Mouse (Mus musculus) limb, embryonic 13.5 days (tissue): Measurements from ENCODE around the gene Vps13d. TPM values are rescaled to one million over a fixed set of nuclear protein-coding genes. Genes with fewer than 3 reads are reported as not detected.

Experiments
- ATAC-seq: fragments of 200-750 bp; cut with Nextera tagmentation; 2 replicates; pipeline ENCODE4 v1.8.0; 2017; ENCODE audit warnings: low read depth, moderate number of reproducible peaks, moderate TSS enrichment; ENCODE audit not compliant: low FRiP score
- H3K27ac ChIP-seq: fragments of 300-500 bp; sonication (generic); 2 replicates; pipeline ENCODE4 v1.5.1; 2015; ENCODE audit warnings: inconsistent platforms, mild to moderate bottlenecking, moderate library complexity
- H3K27me3 ChIP-seq: fragments of 300-500 bp; sonication (generic); 2 replicates; pipeline ENCODE4 v1.6.1; 2015; ENCODE audit warnings: mild to moderate bottlenecking, inconsistent platforms
- H3K36me3 ChIP-seq: fragments of 300-500 bp; sonication (generic); 2 replicates; pipeline ENCODE4 v1.6.1; 2015; ENCODE audit warnings: inconsistent platforms, mild to moderate bottlenecking, moderate library complexity
- H3K4me1 ChIP-seq: fragments of 300-500 bp; sonication (generic); 2 replicates; pipeline ENCODE4 v1.6.1; 2015; ENCODE audit warnings: inconsistent platforms
- H3K4me2 ChIP-seq: fragments of 300-500 bp; sonication (generic); replicated peaks from 2 replicates; pipeline ENCODE4 v1.6.1; 2015; ENCODE audit warnings: inconsistent platforms, mild to moderate bottlenecking, moderate library complexity
- H3K4me3 ChIP-seq: fragments of 300-500 bp; sonication (generic); 2 replicates; pipeline ENCODE4 v1.5.1; 2015; ENCODE audit warnings: moderate library complexity, mild to moderate bottlenecking, inconsistent platforms
- H3K9ac ChIP-seq: fragments of 300-500 bp; sonication (generic); 2 replicates; pipeline ENCODE4 v1.6.1; 2015; ENCODE audit warnings: mild to moderate bottlenecking, inconsistent platforms
- H3K9me3 ChIP-seq: fragments of 300-500 bp; sonication (generic); 2 replicates; pipeline ENCODE4 v1.6.1; 2016; ENCODE audit warnings: inconsistent platforms
- WGBS: fragments of 180-500 bp; shearing (Covaris S2); methylation state at CpG from one replicate; pipeline ENCODE4 v1.1.7; 2015; 5-methylcytosine and 5-hydroxymethylcytosine counted together
- polyA plus RNA-seq: library from polyadenylated mRNA; unstranded; fragments of >200 nt; fragmentation: Nextera tagmentation; extraction: Ambion mirVana; gene quantifications from 2 replicates; pipeline ENCODE4 v1.2.1, GENCODE M21; 2015

The Vps13d gene
- polyA plus RNA-seq, 1 experiment from 2014 or later = 13.1 TPM

DNA sequence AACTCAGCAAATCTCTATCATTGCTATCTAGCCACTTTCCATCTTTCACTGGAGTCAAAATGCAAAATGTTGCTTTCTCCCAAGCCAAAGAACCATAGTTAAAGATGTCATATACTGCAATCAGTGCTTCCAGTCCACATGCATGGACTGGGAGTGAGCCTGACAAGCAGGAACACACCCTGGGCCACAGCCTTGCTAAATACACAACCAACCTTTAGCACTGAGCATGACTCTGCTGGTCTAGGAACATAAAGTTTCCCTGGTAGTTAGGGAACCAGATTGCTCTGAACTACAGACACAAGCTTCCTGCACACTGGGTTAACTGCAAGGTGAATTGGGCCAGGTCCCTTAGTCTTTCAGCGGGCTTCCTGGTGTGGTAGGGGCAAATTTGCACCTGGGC lies 64.0 kb downstream of the Vps13d start:
- ATAC-seq = no peak
- no peaks in the 10 kb centered on the region for H3K9me3 ChIP-seq

DNA sequence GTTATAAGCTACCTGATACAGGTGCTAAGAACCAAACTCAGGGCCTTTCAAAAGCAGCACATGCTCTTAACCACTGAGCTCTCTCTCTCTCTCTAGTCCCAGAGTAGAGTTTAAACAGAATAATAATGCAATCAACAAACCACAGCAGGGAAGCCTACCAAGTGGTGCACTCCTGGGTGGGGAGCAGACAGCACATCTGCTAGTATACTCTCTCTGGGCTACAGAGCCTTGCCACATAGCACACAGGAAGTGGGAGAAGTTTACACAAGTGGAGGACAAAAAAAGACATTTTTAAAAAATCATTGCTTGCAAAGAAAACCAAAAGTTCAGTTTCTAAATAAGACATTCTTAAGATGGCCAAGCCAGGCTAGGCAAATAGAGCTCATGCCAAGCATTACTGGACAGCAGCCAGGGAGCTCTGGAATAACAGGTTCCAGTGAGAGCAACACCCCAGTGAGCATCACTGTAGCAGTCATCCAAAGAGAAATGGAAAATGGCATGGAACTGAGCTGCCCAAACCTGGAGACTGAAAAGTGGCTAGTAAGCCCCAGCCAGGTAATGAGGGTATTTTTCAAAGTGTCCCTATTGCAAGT lies 64.8 kb downstream of the Vps13d start:
- no peak for ATAC-seq
- Histone ChIP-seq H3K4me3 (no peak overlapping the region), H3K9ac (no peak overlapping the region), H3K4me1 (peaks cover 18% of the 10 kb centered on the region), H3K4me2 (no peak overlapping the region), H3K36me3 (peaks cover 83% of the 10 kb centered on the region), H3K27ac (peak overlapping the region; percentile 72), H3K27me3 (no peaks in the 10 kb centered on the region), H3K9me3 (no peaks in the 10 kb centered on the region)

More for the DNA sequence above, 64.0 kb downstream of the Vps13d start:
- Histone ChIP-seq H3K9ac (no peak overlapping the region), H3K4me2 (no peak overlapping the region), H3K27ac (no peak overlapping the region; the same call in 1 of the 2 replicates), H3K4me1 (peaks cover 12% of the 10 kb centered on the region), H3K27me3 (no peaks in the 10 kb centered on the region), H3K4me3 (no peak overlapping the region), H3K36me3 (peaks cover 88% of the 10 kb centered on the region)
- WGBS = 81% methylated on average over 1 of the region's 1 CpGs

GRCm38 (mm10) chr4:145125463-145126220 lies 69.2 kb downstream of the Vps13d start:
- Histone ChIP-seq H3K36me3 (peaks cover 69% of the 10 kb centered on the region), H3K4me2 (no peak overlapping the region), H3K9me3 (no peaks in the 10 kb centered on the region), H3K27ac (peak overlapping the region; percentile 80), H3K27me3 (no peaks in the 10 kb centered on the region), H3K4me3 (no peak overlapping the region), H3K4me1 (peaks cover 35% of the 10 kb centered on the region), H3K9ac (no peak overlapping the region)
- ATAC-seq = no peak
- 51% methylated on average over 4 of the region's 4 CpGs for WGBS

- Histone ChIP-seq H3K27ac (peak overlapping the region; percentile 88), H3K4me1 (peaks cover 30% of the 10 kb centered on the region), H3K4me3 (no peak overlapping the region), H3K4me2 (no peak overlapping the region), H3K36me3 (peaks cover 68% of the 10 kb centered on the region), H3K9ac (no peak overlapping the region), H3K9me3 (no peaks in the 10 kb centered on the region), H3K27me3 (no peaks in the 10 kb centered on the region)
- ATAC-seq = peak; percentile 81
- WGBS = 46% methylated on average over 4 of the region's 4 CpGs
Measured at GRCm38 (mm10) chr4:145124419-145124818, 70.4 kb downstream of the Vps13d start.

- Histone ChIP-seq H3K9ac (no peak overlapping the region), H3K4me2 (no peak overlapping the region), H3K27ac (no peak overlapping the region), H3K36me3 (peaks cover 88% of the 10 kb centered on the region), H3K27me3 (no peaks in the 10 kb centered on the region), H3K9me3 (no peaks in the 10 kb centered on the region), H3K4me1 (0 out of 2 replicates have a peak, but pooled peaks cover 7% of the 10 kb centered on the region), H3K4me3 (no peak overlapping the region)
- WGBS = 15% methylated on average over 4 of the region's 4 CpGs
- ATAC-seq = no peak
Measured at GRCm38 (mm10) chr4:145111641-145112040, 83.2 kb downstream of the Vps13d start.

- 0 out of 2 replicates have a peak, but pooled peaks cover 7% of the 10 kb centered on the region for H3K4me1 ChIP-seq
- no peak overlapping the region for H3K9ac ChIP-seq
- peaks cover 89% of the 10 kb centered on the region for H3K36me3 ChIP-seq
- H3K4me2 ChIP-seq = no peak overlapping the region
- no peak for ATAC-seq
- H3K9me3 ChIP-seq = no peaks in the 10 kb centered on the region
- H3K27ac ChIP-seq = no peak overlapping the region
- H3K27me3 ChIP-seq = no peaks in the 10 kb centered on the region
- H3K4me3 ChIP-seq = no peak overlapping the region
- 86% methylated on average over 6 of the region's 6 CpGs for WGBS
Measured at GRCm38 (mm10) chr4:145110736-145111135, 84.1 kb downstream of the Vps13d start.

GRCm38 (mm10) chr4:145106796-145107195 lies 88.0 kb downstream of the Vps13d start:
- Histone ChIP-seq H3K9ac (no peak overlapping the region), H3K36me3 (peaks cover 87% of the 10 kb centered on the region), H3K27me3 (no peaks in the 10 kb centered on the region), H3K4me2 (no peak overlapping the region), H3K4me1 (0 out of 2 replicates have a peak, but pooled peaks cover 2% of the 10 kb centered on the region), H3K4me3 (no peak overlapping the region), H3K27ac (no peak overlapping the region), H3K9me3 (no peaks in the 10 kb centered on the region)
- WGBS = 76% methylated on average over 6 of the region's 6 CpGs
- ATAC-seq = no peak

DNA sequence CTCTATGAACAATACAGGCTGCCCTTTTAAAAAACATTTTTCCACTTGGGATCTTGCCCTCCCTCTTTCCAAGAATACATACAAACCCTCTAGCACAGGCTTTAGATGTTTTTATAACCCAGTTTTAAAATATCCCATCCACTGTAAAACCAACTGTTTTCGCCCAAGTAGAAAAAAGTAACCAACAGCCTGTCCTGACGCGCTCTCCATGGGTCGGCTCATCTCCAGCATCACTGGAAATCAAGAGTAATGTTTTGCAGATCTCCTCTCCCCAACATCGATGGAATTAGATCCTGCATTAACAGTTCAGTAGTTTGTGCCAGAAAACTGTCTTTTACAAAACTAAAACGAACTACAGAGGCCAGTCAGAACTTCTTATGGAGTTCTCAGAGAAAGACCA lies 89.5 kb downstream of the Vps13d start:
- Histone ChIP-seq H3K4me2 (no peak overlapping the region), H3K4me1 (peaks cover 3% of the 10 kb centered on the region; the same call in 1 of the 2 replicates), H3K9ac (no peak overlapping the region), H3K27me3 (no peaks in the 10 kb centered on the region), H3K36me3 (peaks cover 76% of the 10 kb centered on the region), H3K9me3 (no peaks in the 10 kb centered on the region), H3K4me3 (no peak overlapping the region), H3K27ac (no peak overlapping the region)
- ATAC-seq = no peak
- 76% methylated on average over 6 of the region's 6 CpGs for WGBS

DNA sequence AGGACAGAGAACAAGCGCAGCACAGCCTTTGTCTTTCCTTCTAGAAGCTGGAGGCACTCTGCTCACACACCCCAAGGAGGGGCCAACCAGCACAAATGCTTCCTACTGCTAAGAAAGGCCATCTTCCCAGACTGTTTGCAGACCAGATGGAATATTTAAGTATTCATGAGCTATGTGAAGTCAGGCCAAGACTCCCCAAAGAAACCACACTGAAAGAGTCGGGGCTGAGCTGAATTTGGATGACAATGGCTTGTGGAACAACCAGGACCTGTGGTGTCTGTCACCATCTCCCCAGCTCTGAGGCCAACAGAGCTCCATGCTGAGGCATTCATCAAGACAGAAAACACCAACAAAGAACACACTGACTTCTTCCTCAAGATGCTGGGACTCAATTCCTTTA lies 89.9 kb downstream of the Vps13d start:
- ATAC-seq = no peak

GRCm38 (mm10) chr4:145103617-145104016 lies 91.2 kb downstream of the Vps13d start:
- no peaks in the 10 kb centered on the region for H3K9me3 ChIP-seq
- peaks cover 74% of the 10 kb centered on the region for H3K36me3 ChIP-seq
- peaks cover 3% of the 10 kb centered on the region; the same call in 1 of the 2 replicates for H3K4me1 ChIP-seq
- no peak overlapping the region for H3K4me2 ChIP-seq
- no peak overlapping the region for H3K27ac ChIP-seq
- H3K27me3 ChIP-seq = no peaks in the 10 kb centered on the region
- H3K9ac ChIP-seq = no peak overlapping the region
- no peak for ATAC-seq
- H3K4me3 ChIP-seq = no peak overlapping the region

More for the DNA sequence above, 89.9 kb downstream of the Vps13d start:
- no peaks in the 10 kb centered on the region for H3K27me3 ChIP-seq
- no peak overlapping the region for H3K4me3 ChIP-seq
- H3K27ac ChIP-seq = no peak overlapping the region
- peaks cover 73% of the 10 kb centered on the region for H3K36me3 ChIP-seq
- H3K9ac ChIP-seq = no peak overlapping the region
- no peaks in the 10 kb centered on the region for H3K9me3 ChIP-seq
- H3K4me2 ChIP-seq = no peak overlapping the region
- H3K4me1 ChIP-seq = peaks cover 3% of the 10 kb centered on the region; the same call in 1 of the 2 replicates
- 75% methylated on average over 2 of the region's 2 CpGs for WGBS

DNA sequence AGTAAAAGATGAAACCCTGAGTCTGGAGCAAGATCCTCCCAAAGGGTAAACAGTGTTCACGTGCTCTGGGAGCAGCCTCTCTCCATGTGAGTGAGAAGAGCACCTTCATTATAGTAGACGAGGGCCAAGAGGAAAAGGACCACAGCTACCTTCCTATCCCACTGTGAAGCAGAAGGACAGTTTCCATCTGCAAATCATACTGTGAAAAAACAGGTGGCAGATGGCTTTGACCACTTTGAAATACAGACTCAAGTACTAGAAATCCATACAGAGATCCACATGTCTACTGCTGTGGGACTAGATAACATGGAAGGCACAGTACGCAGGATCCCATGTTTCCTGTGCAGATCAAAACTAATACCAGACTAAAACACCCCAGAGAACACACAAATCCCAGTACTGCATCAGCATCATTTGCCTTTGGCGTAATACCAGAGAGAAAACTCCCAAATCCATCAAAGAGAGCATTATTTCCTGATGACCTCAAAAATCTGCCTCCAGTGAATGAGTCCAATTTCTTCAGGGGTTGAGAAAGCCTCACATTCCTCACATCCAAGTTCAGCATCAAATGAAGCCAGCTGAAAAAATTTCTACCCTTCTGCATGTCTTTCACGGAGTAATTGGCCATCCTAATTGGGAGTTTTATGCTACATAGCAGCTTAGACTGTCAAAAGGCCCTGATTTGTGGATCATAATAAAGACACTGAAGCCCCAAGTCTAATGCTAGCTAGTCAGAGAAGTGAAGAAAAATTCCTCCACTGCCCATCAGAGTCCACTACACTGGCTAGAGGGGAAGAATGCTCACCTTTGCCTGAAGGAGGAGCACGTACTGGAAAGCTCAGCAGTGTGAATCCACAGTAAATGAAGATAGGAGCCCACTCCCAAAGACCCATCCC lies 92.7 kb downstream of the Vps13d start:
- H3K9me3 ChIP-seq = no peaks in the 10 kb centered on the region
- H3K4me2 ChIP-seq = no peak overlapping the region
- H3K36me3 ChIP-seq = peaks cover 72% of the 10 kb centered on the region
- H3K27me3 ChIP-seq = no peaks in the 10 kb centered on the region
- H3K4me3 ChIP-seq = no peak overlapping the region
- 69% methylated on average over 6 of the region's 6 CpGs for WGBS
- H3K4me1 ChIP-seq = peaks cover 8% of the 10 kb centered on the region
- no peak overlapping the region for H3K27ac ChIP-seq
- H3K9ac ChIP-seq = no peak overlapping the region
- no peak for ATAC-seq

DNA sequence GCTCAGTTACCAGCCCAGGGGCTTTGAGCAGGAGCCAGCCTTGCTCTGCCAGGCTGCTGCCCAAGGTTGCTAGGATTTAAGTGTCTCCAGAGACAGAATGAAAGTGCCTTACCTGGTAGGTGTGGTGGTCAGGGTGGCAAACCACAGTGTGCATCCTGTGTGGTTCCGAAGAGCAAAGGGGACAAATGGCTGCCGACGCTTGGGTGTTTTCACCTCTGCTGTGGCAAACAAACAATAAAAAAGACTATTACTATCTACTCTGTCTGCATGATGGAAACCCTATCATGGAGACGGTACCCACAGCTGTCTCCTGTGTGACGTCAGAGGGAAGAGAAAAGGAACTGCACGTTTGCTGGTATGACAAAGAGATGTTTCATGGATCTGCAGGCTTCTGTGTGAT lies 95.0 kb downstream of the Vps13d start:
- WGBS = 85% methylated on average over 5 of the region's 6 CpGs
- Histone ChIP-seq H3K4me1 (peaks cover 20% of the 10 kb centered on the region), H3K9me3 (no peaks in the 10 kb centered on the region), H3K36me3 (peaks cover 72% of the 10 kb centered on the region), H3K9ac (no peak overlapping the region), H3K4me2 (no peak overlapping the region), H3K4me3 (no peak overlapping the region), H3K27me3 (no peaks in the 10 kb centered on the region), H3K27ac (no peak overlapping the region)
- no peak for ATAC-seq
